Mouse (Mus musculus): Measurements from ENCODE around the gene Gm973. TPM values are rescaled to one million over a fixed set of nuclear protein-coding genes. Genes with fewer than 3 reads are reported as not detected.

The Gm973 gene
- total RNA-seq, 2 experiments from 2014 or later, result 14.8 to 15.1 TPM

GRCm38 (mm10) chr1:59683926-59684818, 168.1 kb downstream of the Gm973 start:
- DNase-seq (ENCODE audit: low spot score in 2 of 2), result no peak

- DNase-seq (ENCODE audit: low spot score in 2 of 2), result peak; percentile 88 to 95
Observed at GRCm38 (mm10) chr1:59684819-59685755, 169.0 kb downstream of the Gm973 start, which contains the start of gene Nop58. Nop58 (plus strand) TSS chr1:59684971.

Other genes with a start within 250 kb of the Gm973 start
- 1 to 10 TPM; 8.4 to 9.0 TPM for gene Fzd7, start 33.8 kb upstream of the Gm973 start, total RNA-seq (2021)
- 100 to 1,000 TPM; 117 to 119 TPM for gene Sumo1, start 154.6 kb downstream of the Gm973 start, total RNA-seq (2021)
- gene Nop58, start 168.7 kb downstream of the Gm973 start, total RNA-seq (2021), result 10 to 100 TPM; 53.8 to 57.1 TPM
- 10 to 100 TPM; 87.9 to 90.0 TPM for gene Bmpr2, start 247.1 kb downstream of the Gm973 start, total RNA-seq (2021)